Mouse (Mus musculus): ENCODE measurements at regions not wholly inside any gene's neighbourhood (a gene's known extent, or its start where the extent isn't known, plus 50 kb on each side); places are given as distances from the start of the nearest gene placed in this dataset.

DNA sequence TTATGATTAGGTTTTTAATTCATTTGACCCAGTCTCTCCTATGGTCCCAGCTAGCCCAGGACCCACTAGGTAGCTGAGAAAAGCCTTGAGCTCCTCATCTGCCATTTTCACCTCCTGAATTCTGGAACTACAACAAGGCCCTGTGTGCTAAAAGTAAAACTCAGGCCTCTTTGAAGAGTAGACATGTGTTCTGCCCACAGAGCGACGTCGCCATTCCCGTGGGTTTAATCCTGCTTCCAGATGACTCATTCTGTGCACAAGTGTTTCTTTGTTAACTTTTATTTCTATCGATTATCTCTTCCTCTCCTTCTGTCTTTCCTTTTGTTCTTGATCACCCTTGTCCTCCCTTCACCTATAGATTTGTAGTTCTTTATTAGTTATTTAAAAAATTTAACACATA lies 1046.7 kb upstream of the Apob start:
- DNase-seq: peak; percentile 38

DNA sequence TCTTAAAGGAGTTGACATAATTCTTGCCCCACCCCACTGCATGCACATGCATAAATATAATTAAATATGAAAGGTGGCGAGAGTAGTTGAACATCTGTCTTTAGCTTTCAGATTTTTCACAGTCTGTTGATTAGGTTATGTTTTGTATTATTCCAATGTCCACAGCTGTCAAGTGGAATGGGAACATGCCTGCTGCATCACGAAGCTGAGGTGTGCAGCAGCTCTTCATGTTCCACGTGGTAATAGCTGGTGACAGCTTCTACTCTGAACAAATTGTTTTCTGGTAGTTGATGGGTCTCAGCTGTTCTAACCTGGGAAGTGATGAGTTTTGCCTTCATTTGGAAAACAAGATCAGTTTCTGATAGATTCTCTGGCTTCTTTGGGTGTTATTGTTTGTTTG lies 1020.8 kb upstream of the Apob start:
- DNase-seq: no peak

DNA sequence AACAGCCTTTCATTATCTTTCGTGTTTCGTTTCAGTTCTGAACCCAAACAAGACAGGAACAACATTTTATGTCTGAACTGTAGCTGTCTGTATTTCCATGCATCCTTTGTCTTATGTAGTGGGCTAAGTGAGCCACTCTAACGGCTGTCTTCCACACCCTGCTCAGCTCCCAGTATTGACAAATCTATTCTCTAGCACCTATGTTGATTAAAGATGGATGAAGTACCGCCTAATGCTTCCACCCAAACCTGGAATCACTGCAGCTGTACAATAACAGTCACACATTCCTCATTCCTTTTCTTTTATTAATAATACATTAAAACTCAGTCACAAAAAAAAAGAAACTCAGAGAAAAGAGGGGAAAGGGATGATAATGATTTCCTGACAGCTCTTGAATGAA lies 992.8 kb upstream of the Apob start:
- DNase-seq: no peak

DNA sequence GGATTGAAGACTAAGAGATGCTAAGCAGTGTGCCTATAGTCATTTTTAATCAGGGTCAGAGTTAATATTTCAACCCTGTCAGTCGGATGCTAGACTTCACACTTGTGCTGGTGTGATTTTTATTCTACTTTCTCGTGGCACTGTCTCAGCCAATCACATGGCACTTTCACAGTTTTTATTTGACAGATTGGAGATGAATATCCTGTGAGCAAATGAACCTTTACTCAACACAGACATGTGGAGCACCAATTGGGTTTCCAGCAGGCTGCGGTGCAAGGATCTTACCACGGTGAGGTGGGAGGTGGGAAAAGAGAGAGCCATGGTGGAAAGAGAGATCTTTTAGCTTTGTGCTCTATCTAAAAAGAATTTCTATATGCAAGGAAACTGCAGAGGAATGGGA lies 949.0 kb upstream of the Apob start:
- DNase-seq: peak; percentile 74

DNA sequence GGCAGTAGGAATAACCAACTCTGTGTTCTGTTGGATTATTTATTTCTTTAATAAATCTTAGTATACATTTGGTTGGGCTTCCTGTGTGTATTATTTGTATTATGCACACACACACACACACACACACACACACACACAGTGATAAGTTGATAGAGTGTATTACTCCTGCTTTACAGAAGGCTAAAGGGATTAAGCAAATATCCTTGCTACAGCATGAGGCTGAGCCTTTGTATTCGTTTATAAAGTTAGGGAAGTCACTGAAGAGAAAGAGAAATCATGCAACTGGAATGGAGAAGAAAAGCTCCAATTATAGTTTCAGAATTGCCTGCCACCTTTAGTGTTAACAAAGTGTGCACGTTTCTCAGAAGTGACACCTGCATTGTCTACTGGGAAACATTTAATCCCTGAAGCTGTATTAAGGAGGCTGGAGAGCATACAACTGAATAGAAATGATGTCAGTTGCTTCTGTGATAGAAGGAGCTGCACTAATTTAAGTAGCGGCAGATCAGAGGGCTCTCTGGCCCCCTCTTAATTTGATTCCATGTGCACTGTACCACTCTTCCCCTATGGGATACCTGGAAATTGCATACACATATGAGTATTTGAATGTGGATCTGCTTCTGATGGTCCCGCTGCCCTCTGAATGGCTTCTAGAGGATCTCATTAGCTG lies 947.9 kb upstream of the Apob start:
- no peak for DNase-seq

DNA sequence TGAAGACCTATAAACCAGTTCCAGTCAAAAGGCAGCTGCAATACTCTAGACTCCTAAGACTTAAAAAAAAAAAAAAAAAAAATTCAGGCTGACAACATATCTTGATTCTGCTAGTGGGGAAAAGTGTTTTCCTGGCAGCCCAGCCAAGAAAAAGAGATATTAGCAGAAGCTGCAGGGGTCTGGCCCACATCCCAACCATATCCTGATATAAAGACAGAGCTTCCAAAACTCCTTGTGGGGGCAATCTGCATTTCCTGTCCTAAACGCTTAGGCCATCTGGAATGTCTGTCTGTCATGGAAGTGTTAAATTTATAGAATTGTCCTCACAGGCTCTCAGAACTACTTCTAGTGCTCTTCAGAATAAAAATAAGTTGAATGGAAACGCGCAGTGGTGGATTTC lies 926.7 kb upstream of the Apob start:
- peak; percentile 23 for DNase-seq

DNA sequence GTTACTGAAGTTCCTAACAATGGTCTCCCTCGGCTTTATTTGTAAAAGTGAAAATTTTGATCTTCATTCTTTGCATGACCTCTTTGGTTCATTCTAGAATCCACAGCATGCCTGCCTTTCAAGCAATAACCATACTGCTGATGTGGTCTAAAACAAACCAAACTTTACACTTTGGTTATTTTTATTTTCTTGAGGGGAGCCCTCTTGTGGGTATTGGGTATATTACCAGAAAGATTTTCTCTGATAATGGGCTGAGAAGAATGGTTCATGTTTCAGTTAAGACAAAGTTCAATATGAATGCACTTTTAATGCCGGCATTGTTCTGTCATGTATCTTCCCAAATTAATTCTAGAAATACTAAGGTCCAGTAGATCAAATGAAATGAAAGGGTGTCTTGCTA lies 922.9 kb upstream of the Apob start:
- DNase-seq: no peak

DNA sequence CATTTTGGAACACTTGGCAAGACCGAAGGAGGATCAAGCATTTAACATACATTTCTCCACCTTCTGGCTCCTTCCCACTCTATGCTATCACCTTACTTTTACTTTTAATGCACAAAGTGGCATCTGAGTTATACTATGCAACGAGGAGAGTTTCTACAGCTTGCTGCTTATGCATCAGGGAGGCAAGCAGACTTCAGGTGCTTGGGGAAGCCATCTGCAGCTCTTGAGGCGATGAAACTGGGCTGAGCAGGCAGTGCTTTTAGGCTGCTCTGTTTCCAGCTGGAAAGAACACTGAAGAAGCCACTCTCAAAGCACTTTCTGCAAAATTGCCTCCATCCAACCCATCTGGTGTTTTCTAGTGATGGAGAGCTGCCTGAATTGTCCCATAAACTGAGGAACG lies 882.9 kb upstream of the Apob start:
- DNase-seq: peak; percentile 20

DNA sequence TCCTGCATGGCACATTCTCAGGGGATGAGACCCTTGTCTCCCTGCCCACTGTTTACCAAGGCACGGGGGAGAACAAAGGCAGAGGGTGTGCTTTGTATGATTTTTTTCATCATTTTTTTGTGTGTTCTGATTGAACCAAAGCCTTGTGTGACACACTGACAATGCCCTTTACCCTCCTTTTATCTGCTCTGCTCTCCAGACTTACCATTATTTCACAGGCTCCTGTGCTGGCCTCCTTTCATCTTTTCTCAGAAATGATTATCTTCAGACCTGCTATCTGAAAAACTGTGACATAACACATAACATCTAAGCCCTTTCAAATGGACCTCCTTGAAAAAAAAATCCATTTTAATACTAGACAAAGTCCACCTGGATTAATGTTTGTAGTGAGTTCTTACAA lies 882.0 kb upstream of the Apob start:
- DNase-seq: no peak

DNA sequence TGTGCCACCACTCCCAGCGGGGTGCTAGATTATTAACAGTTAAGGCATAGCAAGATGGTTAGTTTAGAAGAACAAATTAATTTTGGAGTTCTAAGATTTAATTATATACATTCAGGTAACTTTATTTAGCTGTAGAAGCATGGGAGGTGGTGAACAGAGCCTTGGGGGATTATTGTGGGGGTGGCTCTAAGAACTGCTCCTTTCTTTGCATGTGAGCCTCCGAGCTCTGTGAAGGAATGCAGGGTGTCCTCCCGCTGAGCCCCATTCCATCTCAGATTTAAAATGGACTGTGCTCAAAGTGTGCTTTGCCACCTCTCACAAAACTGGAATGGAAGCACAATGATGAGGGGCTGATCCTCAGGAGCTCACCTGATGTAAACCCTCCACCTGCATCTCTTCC lies 881.2 kb upstream of the Apob start:
- no peak for DNase-seq

DNA sequence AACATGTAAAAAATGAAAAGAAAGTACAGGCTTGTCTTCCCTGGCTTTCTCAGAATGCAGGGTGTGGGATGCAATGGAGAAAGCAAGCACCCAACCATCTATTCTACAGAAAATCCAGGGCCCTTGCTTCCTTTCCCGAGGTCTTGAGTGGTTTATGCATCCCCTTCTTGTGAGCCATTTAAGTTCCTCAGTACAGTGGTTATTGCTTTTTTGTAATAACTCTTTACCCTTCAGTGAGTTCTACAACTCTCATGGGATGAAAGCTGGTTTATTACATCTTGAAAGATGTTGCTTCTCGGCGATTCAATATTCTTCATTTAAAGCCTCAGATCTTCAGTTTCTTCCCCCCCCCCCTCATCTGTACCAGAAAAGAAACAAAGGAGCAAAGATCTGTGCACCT lies 838.4 kb upstream of the Apob start:
- DNase-seq: no peak
